Mouse (Mus musculus) heart, adult 2 months (tissue): ENCODE measurements around the gene Mettl1.

ENCODE experiments used
- CTCF ChIP-seq: fragments of 200-600 bp; IDR thresholded peaks from 2 replicates; pipeline ENCODE4 v1.8.1; 2022; ENCODE audit warnings: antibody characterized with exemption, mild to moderate bottlenecking, moderate library complexity
- EP300 ChIP-seq: fragments of 200-500 bp; IDR thresholded peaks from 2 replicates; pipeline ENCODE4 v1.6.1; 2011; ENCODE audit warnings: low read depth, low read length, control low read depth; ENCODE audit not compliant: insufficient read depth

GRCm38 (mm10) chr10:127091507-127092396 is 50.5 kb downstream of the Mettl1 start:
- TF ChIP-seq CTCF (no peak), EP300 (no peak)
